Mouse (Mus musculus): ENCODE data around the gene Il1r2. TPM values are rescaled to one million over a fixed set of nuclear protein-coding genes. Genes with fewer than 3 reads are reported as not detected.

Il1r2 gene
- polyA plus RNA-seq, 1 experiment from 2014 or later: 0.74 TPM

DNA sequence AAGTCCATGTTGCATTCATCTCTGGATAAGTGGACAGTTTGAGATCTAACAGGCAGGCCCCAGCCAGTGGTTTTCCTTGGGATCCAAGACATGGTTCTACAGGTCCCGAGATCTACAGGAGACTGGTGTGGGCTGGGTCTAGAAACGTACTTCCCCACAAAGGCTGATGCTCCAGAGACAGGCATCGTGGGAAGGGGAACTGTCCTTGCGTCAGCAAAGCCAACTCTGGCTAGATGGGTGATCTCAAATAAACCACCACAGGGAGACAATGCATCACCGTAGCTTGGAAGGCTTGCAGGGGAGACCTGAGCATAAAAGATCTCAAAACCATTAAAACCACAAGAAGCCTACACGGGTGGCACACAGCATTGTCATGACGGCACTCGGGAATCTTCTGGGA lies 9.4 kb upstream of the Il1r2 start:
- Histone ChIP-seq H3K4me3 (no peak overlapping the region), H3K4me1 (replicated peaks) (no peaks in the 10 kb centered on the region), H3K36me3 (no peaks in the 10 kb centered on the region), H3K27ac (replicated peaks) (no peak overlapping the region), H3K27me3 (no peaks in the 10 kb centered on the region), H3K9me3 (no peaks in the 10 kb centered on the region), H3K9ac (no peak overlapping the region), H3K4me2 (no peak overlapping the region)
- no peak for ATAC-seq (ENCODE audit: low FRiP score, low read depth)
- 94% methylated on average over 8 of the region's 8 CpGs for WGBS

- H3K27ac ChIP-seq (replicated peaks): no peak overlapping the region
- H3K9ac ChIP-seq: no peak overlapping the region
- no peaks in the 10 kb centered on the region for H3K27me3 ChIP-seq
- H3K9me3 ChIP-seq: no peaks in the 10 kb centered on the region
- no peak for ATAC-seq (ENCODE audit: low FRiP score, low read depth)
- WGBS: 82% methylated on average over 4 of the region's 4 CpGs
- H3K4me3 ChIP-seq: no peak overlapping the region
- H3K4me1 ChIP-seq (replicated peaks): no peaks in the 10 kb centered on the region
- no peaks in the 10 kb centered on the region for H3K36me3 ChIP-seq
- no peak overlapping the region for H3K4me2 ChIP-seq
These were observed 1.3 kb upstream of the Il1r2 start for GRCm38 (mm10) chr1:40072558-40072957.

DNA sequence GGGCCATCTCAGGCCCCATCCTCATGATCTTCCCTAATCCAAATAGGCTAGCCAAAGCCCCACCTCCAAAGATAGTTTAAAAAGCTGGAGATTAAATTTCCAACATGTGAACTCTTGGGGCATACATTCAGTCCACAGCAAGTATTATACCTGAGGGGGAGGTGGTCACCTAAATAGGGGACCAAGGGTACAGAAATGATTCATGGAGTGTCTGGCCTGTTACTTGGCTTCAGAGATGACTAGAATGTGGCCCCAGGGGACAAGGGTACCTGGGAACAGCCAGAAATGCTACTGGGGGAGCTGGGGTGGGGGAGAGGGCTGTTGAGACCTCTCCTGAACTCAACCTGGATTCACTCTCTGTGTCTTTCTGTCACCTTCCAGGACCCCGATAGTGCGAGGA lies 3.4 kb downstream of the Il1r2 start:
- Histone ChIP-seq H3K4me1 (replicated peaks) (no peaks in the 10 kb centered on the region), H3K9me3 (no peaks in the 10 kb centered on the region), H3K9ac (no peak overlapping the region), H3K4me3 (no peak overlapping the region), H3K36me3 (no peaks in the 10 kb centered on the region), H3K27me3 (no peaks in the 10 kb centered on the region), H3K4me2 (no peak overlapping the region), H3K27ac (replicated peaks) (no peak overlapping the region)
- 89% methylated on average over 2 of the region's 2 CpGs for WGBS
- ATAC-seq (ENCODE audit: low FRiP score, low read depth): no peak

- H3K4me3 ChIP-seq: no peak overlapping the region
- no peak overlapping the region for H3K9ac ChIP-seq
- ATAC-seq (ENCODE audit: low FRiP score, low read depth): no peak
- H3K36me3 ChIP-seq: no peaks in the 10 kb centered on the region
- H3K4me1 ChIP-seq (replicated peaks): peaks cover 15% of the 10 kb centered on the region
- H3K27ac ChIP-seq (replicated peaks): no peak overlapping the region
- H3K4me2 ChIP-seq: no peak overlapping the region
- H3K27me3 ChIP-seq: no peaks in the 10 kb centered on the region
- no peaks in the 10 kb centered on the region for H3K9me3 ChIP-seq
- 83% methylated on average over 2 of the region's 2 CpGs for WGBS
These were observed 7.2 kb downstream of the Il1r2 start for GRCm38 (mm10) chr1:40081041-40081440.

- Histone ChIP-seq H3K4me3 (no peak overlapping the region), H3K4me2 (no peak overlapping the region), H3K9ac (no peak overlapping the region), H3K27ac (replicated peaks) (no peak overlapping the region), H3K36me3 (no peaks in the 10 kb centered on the region), H3K9me3 (no peaks in the 10 kb centered on the region), H3K4me1 (replicated peaks) (peaks cover 18% of the 10 kb centered on the region), H3K27me3 (0 out of 2 replicates have a peak, but pooled peaks cover 4% of the 10 kb centered on the region)
- ATAC-seq (ENCODE audit: low FRiP score, low read depth): no peak
- 73% methylated on average over 3 of the region's 3 CpGs for WGBS
These were observed 10.5 kb downstream of the Il1r2 start for GRCm38 (mm10) chr1:40084386-40084785.

DNA sequence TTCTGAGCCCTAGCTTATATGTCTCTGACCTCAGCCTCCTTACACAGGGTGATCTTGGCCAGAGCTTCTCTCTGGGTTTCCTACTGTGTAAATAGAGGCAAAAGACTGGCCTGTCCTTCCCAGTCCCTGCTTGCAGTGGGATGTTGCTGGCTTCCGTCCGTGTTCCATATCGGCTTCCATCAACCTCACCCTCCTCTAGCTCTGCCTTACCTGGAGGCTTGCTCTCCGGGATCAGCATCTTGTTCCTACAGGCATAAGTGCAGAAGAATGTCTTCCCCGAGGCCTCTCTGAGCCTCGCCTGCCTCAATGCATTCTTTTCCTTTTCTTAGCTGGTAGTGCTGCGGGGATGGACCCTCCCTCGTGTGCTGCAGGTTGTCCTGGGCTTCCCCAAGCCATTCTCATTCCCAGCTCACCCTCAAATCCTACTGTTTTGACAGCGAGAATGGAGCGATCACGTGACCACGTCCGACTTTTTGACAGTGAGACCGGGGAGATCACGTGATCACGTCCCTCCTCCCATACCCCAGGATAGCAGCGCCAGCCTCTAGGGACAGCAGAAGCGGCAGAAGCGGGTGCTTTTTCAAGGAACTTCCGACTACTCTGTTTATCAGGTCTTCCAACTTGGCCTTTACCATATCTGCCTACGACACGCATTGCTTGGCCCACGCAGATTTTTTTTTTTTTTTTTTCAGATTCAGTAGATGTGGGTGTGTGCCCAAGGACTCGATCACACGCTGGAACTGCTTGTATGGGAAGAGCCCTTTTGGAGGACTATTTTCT lies 11.7 kb downstream of the Il1r2 start:
- ATAC-seq (ENCODE audit: low FRiP score, low read depth): peak; percentile 89
- Histone ChIP-seq H3K27ac (replicated peaks) (peak overlapping the region; percentile 64), H3K4me1 (replicated peaks) (peaks cover 18% of the 10 kb centered on the region), H3K9ac (peak overlapping the region; percentile 61), H3K36me3 (no peaks in the 10 kb centered on the region), H3K9me3 (no peaks in the 10 kb centered on the region), H3K27me3 (0 out of 2 replicates have a peak, but pooled peaks cover 4% of the 10 kb centered on the region), H3K4me2 (peak overlapping the region; percentile 89), H3K4me3 (peak overlapping the region; percentile 51)
- WGBS: 2% methylated on average over 25 of the region's 25 CpGs

GRCm38 (mm10) chr1:40091160-40091559 lies 17.3 kb downstream of the Il1r2 start:
- H3K27ac ChIP-seq (replicated peaks): no peak overlapping the region
- H3K36me3 ChIP-seq: no peaks in the 10 kb centered on the region
- 0 out of 2 replicates have a peak, but pooled peaks cover 4% of the 10 kb centered on the region for H3K27me3 ChIP-seq
- H3K4me2 ChIP-seq: no peak overlapping the region
- 0 out of 2 replicates have a peak, but pooled peaks cover 2% of the 10 kb centered on the region for H3K4me1 ChIP-seq (replicated peaks)
- H3K9me3 ChIP-seq: no peaks in the 10 kb centered on the region
- no peak for ATAC-seq (ENCODE audit: low FRiP score, low read depth)
- H3K9ac ChIP-seq: no peak overlapping the region
- no peak overlapping the region for H3K4me3 ChIP-seq
- WGBS: 89% methylated on average over 9 of the region's 9 CpGs

- H3K9me3 ChIP-seq: no peaks in the 10 kb centered on the region
- no peak overlapping the region for H3K4me2 ChIP-seq
- H3K27ac ChIP-seq (replicated peaks): no peak overlapping the region
- H3K4me3 ChIP-seq: no peak overlapping the region
- 78% methylated on average over 6 of the region's 6 CpGs for WGBS
- H3K4me1 ChIP-seq (replicated peaks): no peaks in the 10 kb centered on the region
- H3K36me3 ChIP-seq: no peaks in the 10 kb centered on the region
- H3K27me3 ChIP-seq: no peaks in the 10 kb centered on the region
- no peak overlapping the region for H3K9ac ChIP-seq
- no peak for ATAC-seq (ENCODE audit: low FRiP score, low read depth)
These were observed 18.7 kb downstream of the Il1r2 start for GRCm38 (mm10) chr1:40092541-40092940.

DNA sequence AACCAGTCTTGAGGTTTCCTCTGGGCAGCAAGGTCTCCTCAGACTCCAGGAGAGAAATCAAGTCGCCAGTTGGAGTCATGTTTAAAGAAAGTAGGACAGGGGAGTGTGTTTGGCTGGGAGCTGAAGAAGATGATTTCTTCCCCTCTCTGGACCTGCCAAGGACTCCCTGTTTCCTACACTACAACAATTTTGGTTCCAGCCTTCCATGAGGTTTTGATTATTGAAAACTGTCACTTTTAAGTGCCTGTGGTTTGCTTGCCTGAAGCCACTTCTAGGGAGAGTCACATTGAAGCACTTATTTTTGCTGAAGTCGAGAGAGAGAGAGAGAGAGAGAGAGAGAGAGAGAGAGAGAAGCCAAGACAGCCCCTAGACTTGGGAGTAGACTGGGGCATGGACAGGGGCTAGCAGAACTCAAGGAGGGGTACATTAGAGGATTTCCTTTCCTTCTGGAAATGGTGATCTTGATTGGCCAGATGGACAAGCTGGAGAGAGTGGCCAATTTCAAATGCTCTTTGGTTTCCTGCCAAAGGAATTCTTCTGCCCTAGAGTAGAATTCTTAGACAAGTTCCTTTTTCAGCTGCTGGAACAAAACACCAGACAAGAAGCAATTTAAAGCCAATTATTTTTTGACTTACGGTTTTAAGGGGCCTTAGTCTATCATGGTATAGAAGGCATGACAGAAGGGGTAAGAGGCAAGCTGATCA lies 20.9 kb downstream of the Il1r2 start:
- no peak overlapping the region for H3K4me3 ChIP-seq
- no peaks in the 10 kb centered on the region for H3K9me3 ChIP-seq
- H3K4me1 ChIP-seq (replicated peaks): no peaks in the 10 kb centered on the region
- H3K9ac ChIP-seq: no peak overlapping the region
- no peak overlapping the region for H3K4me2 ChIP-seq
- WGBS: 85% methylated on average over 3 of the region's 3 CpGs
- ATAC-seq (ENCODE audit: low FRiP score, low read depth): no peak
- H3K27ac ChIP-seq (replicated peaks): no peak overlapping the region
- H3K36me3 ChIP-seq: no peaks in the 10 kb centered on the region
- no peaks in the 10 kb centered on the region for H3K27me3 ChIP-seq

- H3K36me3 ChIP-seq: no peaks in the 10 kb centered on the region
- no peaks in the 10 kb centered on the region for H3K27me3 ChIP-seq
- no peak overlapping the region for H3K27ac ChIP-seq (replicated peaks)
- no peak for ATAC-seq (ENCODE audit: low FRiP score, low read depth)
- no peaks in the 10 kb centered on the region for H3K9me3 ChIP-seq
- H3K4me2 ChIP-seq: no peak overlapping the region
- no peaks in the 10 kb centered on the region for H3K4me1 ChIP-seq (replicated peaks)
- 14% methylated on average over 1 of the region's 1 CpGs for WGBS
- H3K4me3 ChIP-seq: no peak overlapping the region
- no peak overlapping the region for H3K9ac ChIP-seq
These were observed 21.7 kb downstream of the Il1r2 start for GRCm38 (mm10) chr1:40095585-40095984.

- Histone ChIP-seq H3K9me3 (no peaks in the 10 kb centered on the region), H3K27me3 (no peaks in the 10 kb centered on the region), H3K4me1 (replicated peaks) (no peaks in the 10 kb centered on the region), H3K4me2 (no peak overlapping the region), H3K36me3 (no peaks in the 10 kb centered on the region), H3K4me3 (no peak overlapping the region), H3K27ac (replicated peaks) (no peak overlapping the region), H3K9ac (no peak overlapping the region)
- ATAC-seq (ENCODE audit: low FRiP score, low read depth): no peak
- WGBS: 87% methylated on average over 4 of the region's 4 CpGs
These were observed 32.4 kb downstream of the Il1r2 start for GRCm38 (mm10) chr1:40106306-40106705.

DNA sequence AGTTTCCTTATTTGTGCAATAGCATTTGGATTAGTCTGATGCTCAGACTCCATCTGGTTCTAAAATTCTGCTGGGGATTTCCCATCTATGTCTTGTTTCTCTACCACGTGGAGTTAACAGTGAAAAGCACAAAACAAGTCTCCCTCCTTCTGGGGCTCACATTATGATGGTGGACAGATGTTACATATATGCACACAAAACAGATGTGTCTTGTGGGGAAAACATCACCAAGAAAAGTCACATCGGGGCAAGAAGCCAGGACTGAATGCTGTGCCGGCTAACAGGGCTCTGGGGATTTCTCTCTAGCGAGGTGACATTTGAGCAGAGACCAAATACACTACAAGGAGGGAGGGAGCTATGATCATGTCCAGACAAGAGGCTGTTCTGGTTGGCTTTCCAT lies 32.8 kb downstream of the Il1r2 start:
- no peaks in the 10 kb centered on the region for H3K27me3 ChIP-seq
- H3K9ac ChIP-seq: no peak overlapping the region
- H3K36me3 ChIP-seq: no peaks in the 10 kb centered on the region
- H3K9me3 ChIP-seq: no peaks in the 10 kb centered on the region
- no peak overlapping the region for H3K4me3 ChIP-seq
- H3K4me2 ChIP-seq: no peak overlapping the region
- WGBS: 72% methylated on average over 4 of the region's 4 CpGs
- H3K4me1 ChIP-seq (replicated peaks): no peaks in the 10 kb centered on the region
- H3K27ac ChIP-seq (replicated peaks): no peak overlapping the region
- no peak for ATAC-seq (ENCODE audit: low FRiP score, low read depth)
